Mouse (Mus musculus): ENCODE data around the gene Acot7. TPM values are rescaled to one million over a fixed set of nuclear protein-coding genes. Genes with fewer than 3 reads are reported as not detected.

The Acot7 gene
- polyA plus RNA-seq, 1 experiment from 2014 or later = 118 TPM

- WGBS = 84% methylated on average over 3 of the region's 3 CpGs
- H3K4me3 ChIP-seq = no peak overlapping the region
These were observed 25.0 kb downstream of the Acot7 start for GRCm38 (mm10) chr4:152202905-152203304.

GRCm38 (mm10) chr4:152204663-152205062, 26.7 kb downstream of the Acot7 start:
- H3K9me3 ChIP-seq = no peaks in the 10 kb centered on the region
- peaks cover 41% of the 10 kb centered on the region for H3K4me1 ChIP-seq (replicated peaks)
- H3K27ac ChIP-seq = no peak overlapping the region
- DNase-seq (ENCODE audit: low spot score) = no peak
- no peak overlapping the region for H3K4me3 ChIP-seq
- no peaks in the 10 kb centered on the region for H3K27me3 ChIP-seq (ENCODE audit: insufficient read depth, poor library complexity, severe bottlenecking)
- H3K36me3 ChIP-seq = no peaks in the 10 kb centered on the region
- WGBS = 93% methylated on average over 6 of the region's 6 CpGs

More at GRCm38 (mm10) chr4:152202905-152203304, 25.0 kb downstream of the Acot7 start:
- no peak overlapping the region for H3K27ac ChIP-seq
- H3K4me1 ChIP-seq (replicated peaks) = peaks cover 39% of the 10 kb centered on the region
- H3K27me3 ChIP-seq (ENCODE audit: insufficient read depth, poor library complexity, severe bottlenecking) = no peaks in the 10 kb centered on the region
- no peak for DNase-seq (ENCODE audit: low spot score)
- no peaks in the 10 kb centered on the region for H3K9me3 ChIP-seq
- H3K36me3 ChIP-seq = no peaks in the 10 kb centered on the region

- H3K4me1 ChIP-seq (replicated peaks) = peaks cover 33% of the 10 kb centered on the region
- H3K27ac ChIP-seq = no peak overlapping the region
- WGBS = 56% methylated on average over 6 of the region's 6 CpGs
- peaks cover 6% of the 10 kb centered on the region for H3K36me3 ChIP-seq
- no peaks in the 10 kb centered on the region for H3K9me3 ChIP-seq
- no peak for DNase-seq (ENCODE audit: low spot score)
- H3K27me3 ChIP-seq (ENCODE audit: insufficient read depth, poor library complexity, severe bottlenecking) = no peaks in the 10 kb centered on the region
- H3K4me3 ChIP-seq = no peak overlapping the region
These were observed 28.3 kb downstream of the Acot7 start for GRCm38 (mm10) chr4:152206199-152206598.

GRCm38 (mm10) chr4:152209623-152210022, 31.7 kb downstream of the Acot7 start:
- H3K27me3 ChIP-seq (ENCODE audit: insufficient read depth, poor library complexity, severe bottlenecking) = peaks cover 26% of the 10 kb centered on the region
- DNase-seq (ENCODE audit: low spot score) = no peak
- H3K36me3 ChIP-seq = peaks cover 6% of the 10 kb centered on the region
- H3K27ac ChIP-seq = no peak overlapping the region
- no peaks in the 10 kb centered on the region for H3K9me3 ChIP-seq
- peaks cover 26% of the 10 kb centered on the region for H3K4me1 ChIP-seq (replicated peaks)
- no peak overlapping the region for H3K4me3 ChIP-seq
- WGBS = 63% methylated on average over 4 of the region's 4 CpGs

- Histone ChIP-seq H3K4me3 (no peak overlapping the region), H3K36me3 (peaks cover 6% of the 10 kb centered on the region), H3K27ac (no peak overlapping the region), H3K27me3 (ENCODE audit: insufficient read depth, poor library complexity, severe bottlenecking) (peaks cover 31% of the 10 kb centered on the region), H3K9me3 (no peaks in the 10 kb centered on the region), H3K4me1 (replicated peaks) (peaks cover 19% of the 10 kb centered on the region; the same call in 1 of the 2 replicates)
- WGBS = 82% methylated on average over 6 of the region's 6 CpGs
- DNase-seq (ENCODE audit: low spot score) = no peak
These were observed 34.2 kb downstream of the Acot7 start for GRCm38 (mm10) chr4:152212091-152212505.

- H3K4me1 ChIP-seq (replicated peaks) = peaks cover 18% of the 10 kb centered on the region; the same call in 1 of the 2 replicates
- H3K36me3 ChIP-seq = peaks cover 7% of the 10 kb centered on the region
- no peak overlapping the region for H3K4me3 ChIP-seq
- H3K27ac ChIP-seq = no peak overlapping the region
- DNase-seq (ENCODE audit: low spot score) = peak; percentile 56
- WGBS = 40% methylated on average over 5 of the region's 5 CpGs
- no peaks in the 10 kb centered on the region for H3K9me3 ChIP-seq
- peaks cover 31% of the 10 kb centered on the region for H3K27me3 ChIP-seq (ENCODE audit: insufficient read depth, poor library complexity, severe bottlenecking)
These were observed 34.6 kb downstream of the Acot7 start for GRCm38 (mm10) chr4:152212531-152212930.

GRCm38 (mm10) chr4:152212974-152213373, 35.0 kb downstream of the Acot7 start:
- Histone ChIP-seq H3K4me1 (replicated peaks) (peaks cover 18% of the 10 kb centered on the region; the same call in 1 of the 2 replicates), H3K4me3 (no peak overlapping the region), H3K27ac (no peak overlapping the region), H3K27me3 (ENCODE audit: insufficient read depth, poor library complexity, severe bottlenecking) (peaks cover 34% of the 10 kb centered on the region), H3K36me3 (peaks cover 12% of the 10 kb centered on the region), H3K9me3 (no peaks in the 10 kb centered on the region)
- 69% methylated on average over 11 of the region's 11 CpGs for WGBS
- DNase-seq (ENCODE audit: low spot score) = no peak

GRCm38 (mm10) chr4:152213760-152214480, 36.0 kb downstream of the Acot7 start:
- Histone ChIP-seq H3K36me3 (peaks cover 21% of the 10 kb centered on the region), H3K4me1 (replicated peaks) (peaks cover 16% of the 10 kb centered on the region; the same call in 1 of the 2 replicates), H3K4me3 (no peak overlapping the region), H3K27me3 (ENCODE audit: insufficient read depth, poor library complexity, severe bottlenecking) (peaks cover 44% of the 10 kb centered on the region), H3K27ac (no peak overlapping the region), H3K9me3 (no peaks in the 10 kb centered on the region)
- WGBS = 34% methylated on average over 6 of the region's 6 CpGs
- peak; percentile 90 for DNase-seq (ENCODE audit: low spot score)

GRCm38 (mm10) chr4:152214871-152215415, 37.0 kb downstream of the Acot7 start:
- no peaks in the 10 kb centered on the region for H3K9me3 ChIP-seq
- DNase-seq (ENCODE audit: low spot score) = no peak
- 83% methylated on average over 8 of the region's 8 CpGs for WGBS
- no peak overlapping the region for H3K4me3 ChIP-seq
- H3K27me3 ChIP-seq (ENCODE audit: insufficient read depth, poor library complexity, severe bottlenecking) = peaks cover 50% of the 10 kb centered on the region
- peaks cover 27% of the 10 kb centered on the region for H3K36me3 ChIP-seq
- H3K27ac ChIP-seq = no peak overlapping the region
- H3K4me1 ChIP-seq (replicated peaks) = peaks cover 16% of the 10 kb centered on the region; the same call in 1 of the 2 replicates

GRCm38 (mm10) chr4:152219591-152219990, 41.7 kb downstream of the Acot7 start:
- 95% methylated on average over 3 of the region's 3 CpGs for WGBS
- Histone ChIP-seq H3K4me3 (no peak overlapping the region), H3K9me3 (no peaks in the 10 kb centered on the region), H3K27ac (no peak overlapping the region), H3K36me3 (peaks cover 30% of the 10 kb centered on the region), H3K4me1 (replicated peaks) (peaks cover 30% of the 10 kb centered on the region), H3K27me3 (ENCODE audit: insufficient read depth, poor library complexity, severe bottlenecking) (peaks cover 44% of the 10 kb centered on the region)
- no peak for DNase-seq (ENCODE audit: low spot score)

GRCm38 (mm10) chr4:152220771-152221410, 43.0 kb downstream of the Acot7 start:
- no peak for DNase-seq (ENCODE audit: low spot score)
- peaks cover 34% of the 10 kb centered on the region for H3K36me3 ChIP-seq
- peaks cover 38% of the 10 kb centered on the region for H3K27me3 ChIP-seq (ENCODE audit: insufficient read depth, poor library complexity, severe bottlenecking)
- 68% methylated on average over 7 of the region's 7 CpGs for WGBS
- no peak overlapping the region for H3K4me3 ChIP-seq
- peaks cover 27% of the 10 kb centered on the region for H3K4me1 ChIP-seq (replicated peaks)
- peak overlapping the region; percentile 62 for H3K27ac ChIP-seq
- H3K9me3 ChIP-seq = no peaks in the 10 kb centered on the region

- no peak overlapping the region for H3K4me3 ChIP-seq
- peaks cover 38% of the 10 kb centered on the region for H3K27me3 ChIP-seq (ENCODE audit: insufficient read depth, poor library complexity, severe bottlenecking)
- H3K36me3 ChIP-seq = peaks cover 34% of the 10 kb centered on the region
- peak; percentile 41 for DNase-seq (ENCODE audit: low spot score)
- H3K27ac ChIP-seq = peak overlapping the region; percentile 62
- 22% methylated on average over 9 of the region's 9 CpGs for WGBS
- no peaks in the 10 kb centered on the region for H3K9me3 ChIP-seq
- H3K4me1 ChIP-seq (replicated peaks) = peaks cover 27% of the 10 kb centered on the region
These were observed 43.5 kb downstream of the Acot7 start for GRCm38 (mm10) chr4:152221411-152221887.

- H3K4me3 ChIP-seq = no peak overlapping the region
- H3K27me3 ChIP-seq (ENCODE audit: insufficient read depth, poor library complexity, severe bottlenecking) = peaks cover 38% of the 10 kb centered on the region
- H3K36me3 ChIP-seq = peaks cover 34% of the 10 kb centered on the region
- 87% methylated on average over 6 of the region's 6 CpGs for WGBS
- H3K9me3 ChIP-seq = no peaks in the 10 kb centered on the region
- no peak overlapping the region for H3K27ac ChIP-seq
- DNase-seq (ENCODE audit: low spot score) = no peak
- peaks cover 32% of the 10 kb centered on the region for H3K4me1 ChIP-seq (replicated peaks)
These were observed 44.2 kb downstream of the Acot7 start for GRCm38 (mm10) chr4:152222111-152222510.

All from hindbrain, embryonic 10.5 days (tissue).